Mouse (Mus musculus): ENCODE data around the gene Rabgap1l. TPM values are rescaled to one million over a fixed set of nuclear protein-coding genes. Genes with fewer than 3 reads are reported as not detected.
A peak's percentile ranks its signal among the peaks of the same experiment; 100 is the strongest.

The Rabgap1l gene
- polyA plus RNA-seq, 1 experiment from 2014 or later = 69.3 TPM

GRCm38 (mm10) chr1:160704596-160704995 is 88.4 kb downstream of the Rabgap1l start:
- Histone ChIP-seq H3K27ac (ENCODE audit: low read depth, low read length) (no peak overlapping the region), H3K4me3 (ENCODE audit: low read depth, low read length) (no peak overlapping the region), H3K9ac (ENCODE audit: low read depth, low read length) (no peak overlapping the region), H3K9me3 (ENCODE audit: control insufficient read depth, low read length) (no peaks in the 10 kb centered on the region), H3K4me1 (replicated peaks; ENCODE audit: control insufficient read depth, insufficient read depth, low read length) (no peaks in the 10 kb centered on the region), H3K4me2 (no peak overlapping the region), H3K36me3 (ENCODE audit: control insufficient read depth, insufficient read depth, low read length) (no peaks in the 10 kb centered on the region), H3K27me3 (replicated peaks; ENCODE audit: control insufficient read depth, insufficient read depth, low read length) (no peaks in the 10 kb centered on the region)
- DNase-seq (ENCODE audit: low spot score) (no peak), ATAC-seq (replicated peaks; ENCODE audit: low FRiP score) (no peak)
- WGBS = 82% methylated on average over 2 of the region's 2 CpGs

DNA sequence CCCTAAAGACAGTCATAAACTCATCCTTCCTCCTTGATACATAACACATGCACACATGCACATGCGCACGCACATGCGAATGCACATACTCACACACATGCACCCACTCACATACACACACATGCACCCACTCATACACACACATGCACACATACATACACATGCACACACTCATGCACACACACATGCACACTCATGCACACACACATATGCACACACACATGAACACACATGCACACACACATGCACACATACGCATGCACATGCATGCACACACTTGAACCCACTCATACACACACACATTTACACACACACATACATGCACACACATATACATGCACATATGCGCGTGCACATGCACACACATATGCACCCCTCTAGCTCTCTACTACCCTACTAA is 89.2 kb downstream of the Rabgap1l start:
- Histone ChIP-seq H3K27me3 (replicated peaks; ENCODE audit: control insufficient read depth, insufficient read depth, low read length) (no peaks in the 10 kb centered on the region), H3K4me2 (no peak overlapping the region), H3K4me1 (replicated peaks; ENCODE audit: control insufficient read depth, insufficient read depth, low read length) (no peaks in the 10 kb centered on the region), H3K27ac (ENCODE audit: low read depth, low read length) (no peak overlapping the region), H3K4me3 (ENCODE audit: low read depth, low read length) (no peak overlapping the region), H3K9ac (ENCODE audit: low read depth, low read length) (no peak overlapping the region), H3K36me3 (ENCODE audit: control insufficient read depth, insufficient read depth, low read length) (no peaks in the 10 kb centered on the region), H3K9me3 (ENCODE audit: control insufficient read depth, low read length) (no peaks in the 10 kb centered on the region)
- WGBS = 96% methylated on average over 6 of the region's 6 CpGs
- no peak for DNase-seq (ENCODE audit: low spot score)
- ATAC-seq (replicated peaks; ENCODE audit: low FRiP score) = no peak

- Histone ChIP-seq H3K4me3 (ENCODE audit: low read depth, low read length) (no peak overlapping the region), H3K9me3 (ENCODE audit: control insufficient read depth, low read length) (no peaks in the 10 kb centered on the region), H3K27ac (ENCODE audit: low read depth, low read length) (no peak overlapping the region), H3K4me2 (no peak overlapping the region), H3K36me3 (ENCODE audit: control insufficient read depth, insufficient read depth, low read length) (no peaks in the 10 kb centered on the region), H3K27me3 (replicated peaks; ENCODE audit: control insufficient read depth, insufficient read depth, low read length) (no peaks in the 10 kb centered on the region), H3K9ac (ENCODE audit: low read depth, low read length) (no peak overlapping the region), H3K4me1 (replicated peaks; ENCODE audit: control insufficient read depth, insufficient read depth, low read length) (no peaks in the 10 kb centered on the region)
- ATAC-seq (replicated peaks; ENCODE audit: low FRiP score) (0 out of 2 replicates have a peak, but pooled peaks have one; percentile 15), DNase-seq (ENCODE audit: low spot score) (no peak)
- WGBS = 87% methylated on average over 1 of the region's 1 CpGs
These were observed 99.9 kb downstream of the Rabgap1l start for GRCm38 (mm10) chr1:160693094-160693447.

GRCm38 (mm10) chr1:160692224-160693093 is 100.6 kb downstream of the Rabgap1l start:
- Histone ChIP-seq H3K27ac (ENCODE audit: low read depth, low read length) (no peak overlapping the region), H3K4me3 (ENCODE audit: low read depth, low read length) (no peak overlapping the region), H3K4me1 (replicated peaks; ENCODE audit: control insufficient read depth, insufficient read depth, low read length) (no peaks in the 10 kb centered on the region), H3K9ac (ENCODE audit: low read depth, low read length) (no peak overlapping the region), H3K27me3 (replicated peaks; ENCODE audit: control insufficient read depth, insufficient read depth, low read length) (no peaks in the 10 kb centered on the region), H3K9me3 (ENCODE audit: control insufficient read depth, low read length) (no peaks in the 10 kb centered on the region), H3K4me2 (no peak overlapping the region), H3K36me3 (ENCODE audit: control insufficient read depth, insufficient read depth, low read length) (no peaks in the 10 kb centered on the region)
- 84% methylated on average over 6 of the region's 6 CpGs for WGBS
- ATAC-seq (replicated peaks; ENCODE audit: low FRiP score) (no peak), DNase-seq (ENCODE audit: low spot score) (no peak)

GRCm38 (mm10) chr1:160691196-160691590 is 101.8 kb downstream of the Rabgap1l start:
- Histone ChIP-seq H3K4me1 (replicated peaks; ENCODE audit: control insufficient read depth, insufficient read depth, low read length) (no peaks in the 10 kb centered on the region), H3K27ac (ENCODE audit: low read depth, low read length) (no peak overlapping the region), H3K27me3 (replicated peaks; ENCODE audit: control insufficient read depth, insufficient read depth, low read length) (no peaks in the 10 kb centered on the region), H3K4me2 (no peak overlapping the region), H3K4me3 (ENCODE audit: low read depth, low read length) (no peak overlapping the region), H3K36me3 (ENCODE audit: control insufficient read depth, insufficient read depth, low read length) (no peaks in the 10 kb centered on the region), H3K9me3 (ENCODE audit: control insufficient read depth, low read length) (no peaks in the 10 kb centered on the region), H3K9ac (ENCODE audit: low read depth, low read length) (no peak overlapping the region)
- 69% methylated on average over 1 of the region's 1 CpGs for WGBS
- DNase-seq (ENCODE audit: low spot score) (no peak), ATAC-seq (replicated peaks; ENCODE audit: low FRiP score) (no peak)

DNA sequence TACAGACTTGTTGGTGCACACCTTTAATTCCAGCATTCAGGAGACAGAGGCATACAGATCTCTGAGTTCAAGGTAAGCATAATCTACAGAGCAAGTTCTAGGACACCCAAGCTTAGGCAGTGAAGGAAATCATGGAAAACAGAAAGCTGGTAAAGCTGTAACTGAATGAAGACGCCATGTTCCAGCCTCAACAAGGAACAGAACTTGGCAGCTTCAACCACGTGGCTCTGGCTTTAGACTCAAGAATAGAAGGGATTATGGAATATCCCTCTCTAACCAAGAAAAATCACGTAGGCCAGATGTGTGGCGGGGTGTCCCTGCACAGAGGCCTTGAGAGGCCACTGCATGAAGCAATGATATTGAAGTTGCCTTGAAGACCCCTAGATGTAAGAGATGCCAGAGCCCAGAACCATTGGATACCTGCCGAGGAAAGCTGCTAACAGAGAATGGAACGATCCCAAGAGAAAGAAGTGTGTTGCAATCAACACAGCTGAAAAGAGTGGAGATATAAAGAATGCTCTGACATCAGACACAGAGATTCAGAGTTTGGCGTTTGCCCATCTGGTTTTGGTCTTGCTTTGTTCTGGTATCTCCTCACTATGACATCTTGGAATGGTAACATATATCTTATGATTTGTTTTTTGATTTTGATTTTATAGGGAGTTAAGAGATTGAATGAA is 102.4 kb downstream of the Rabgap1l start:
- DNase-seq (ENCODE audit: low spot score) (no peak), ATAC-seq (replicated peaks; ENCODE audit: low FRiP score) (no peak)
- Histone ChIP-seq H3K4me1 (replicated peaks; ENCODE audit: control insufficient read depth, insufficient read depth, low read length) (no peaks in the 10 kb centered on the region), H3K9ac (ENCODE audit: low read depth, low read length) (no peak overlapping the region), H3K4me2 (no peak overlapping the region), H3K9me3 (ENCODE audit: control insufficient read depth, low read length) (no peaks in the 10 kb centered on the region), H3K27ac (ENCODE audit: low read depth, low read length) (no peak overlapping the region), H3K27me3 (replicated peaks; ENCODE audit: control insufficient read depth, insufficient read depth, low read length) (no peaks in the 10 kb centered on the region), H3K4me3 (ENCODE audit: low read depth, low read length) (no peak overlapping the region), H3K36me3 (ENCODE audit: control insufficient read depth, insufficient read depth, low read length) (no peaks in the 10 kb centered on the region)
- WGBS = 87% methylated on average over 7 of the region's 7 CpGs

DNA sequence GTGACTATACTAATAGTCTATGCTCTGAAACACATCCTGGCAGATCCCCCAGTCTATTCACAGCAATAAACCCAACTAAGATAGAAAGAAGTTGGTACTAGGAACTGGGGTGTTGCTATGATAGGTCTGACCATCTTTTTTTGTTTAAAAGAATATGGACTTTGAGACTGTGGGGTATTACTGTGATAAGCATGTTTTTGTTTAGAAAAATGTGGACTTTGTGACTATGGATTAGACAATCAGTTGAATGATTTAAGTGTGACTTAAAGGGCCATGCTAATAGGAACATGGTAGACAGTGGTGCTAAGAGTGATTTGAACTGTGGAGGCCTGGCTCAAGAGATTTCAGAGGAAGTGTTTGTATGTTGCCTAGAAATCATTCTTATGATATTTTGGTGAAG is 103.5 kb downstream of the Rabgap1l start:
- Histone ChIP-seq H3K36me3 (ENCODE audit: control insufficient read depth, insufficient read depth, low read length) (no peaks in the 10 kb centered on the region), H3K27ac (ENCODE audit: low read depth, low read length) (no peak overlapping the region), H3K4me2 (no peak overlapping the region), H3K4me3 (ENCODE audit: low read depth, low read length) (no peak overlapping the region), H3K9me3 (ENCODE audit: control insufficient read depth, low read length) (no peaks in the 10 kb centered on the region), H3K4me1 (replicated peaks; ENCODE audit: control insufficient read depth, insufficient read depth, low read length) (no peaks in the 10 kb centered on the region), H3K27me3 (replicated peaks; ENCODE audit: control insufficient read depth, insufficient read depth, low read length) (no peaks in the 10 kb centered on the region), H3K9ac (ENCODE audit: low read depth, low read length) (no peak overlapping the region)
- ATAC-seq (replicated peaks; ENCODE audit: low FRiP score) (no peak), DNase-seq (ENCODE audit: low spot score) (no peak)

- H3K9me3 ChIP-seq (ENCODE audit: control insufficient read depth, low read length) = no peaks in the 10 kb centered on the region
- no peak overlapping the region for H3K4me3 ChIP-seq (ENCODE audit: low read depth, low read length)
- no peak overlapping the region for H3K4me2 ChIP-seq
- H3K4me1 ChIP-seq (replicated peaks; ENCODE audit: control insufficient read depth, insufficient read depth, low read length) = peaks cover 6% of the 10 kb centered on the region
- DNase-seq (ENCODE audit: low spot score) = no peak
- WGBS = 92% methylated on average over 2 of the region's 2 CpGs
- H3K36me3 ChIP-seq (ENCODE audit: control insufficient read depth, insufficient read depth, low read length) = no peaks in the 10 kb centered on the region
- no peak overlapping the region for H3K9ac ChIP-seq (ENCODE audit: low read depth, low read length)
- ATAC-seq (replicated peaks; ENCODE audit: low FRiP score) = no peak
- H3K27ac ChIP-seq (ENCODE audit: low read depth, low read length) = no peak overlapping the region
- no peaks in the 10 kb centered on the region for H3K27me3 ChIP-seq (replicated peaks; ENCODE audit: control insufficient read depth, insufficient read depth, low read length)
These were observed 108.8 kb downstream of the Rabgap1l start for GRCm38 (mm10) chr1:160684251-160684650.

Measured in liver, embryonic 11.5 days (tissue).